Mouse (Mus musculus) hindbrain, embryonic 12.5 days (tissue): ENCODE measurements around the gene Bloc1s6. TPM values are rescaled to one million over a fixed set of nuclear protein-coding genes. Genes with fewer than 3 reads are reported as not detected.

Experiments used
- ATAC-seq: fragments of 200-750 bp; cut with Nextera tagmentation; 2 replicates; pipeline ENCODE4 v1.8.0; 2017; ENCODE audit warnings: moderate TSS enrichment; ENCODE audit not compliant: low FRiP score
- H3K27ac ChIP-seq: fragments of 300-500 bp; sonication (generic); 2 replicates; pipeline ENCODE4 v1.5.1; 2016; ENCODE audit warnings: mild to moderate bottlenecking
- H3K27me3 ChIP-seq: fragments of 300-500 bp; sonication (generic); 2 replicates; pipeline ENCODE4 v1.6.1; 2016; ENCODE audit warnings: mild to moderate bottlenecking
- H3K36me3 ChIP-seq: fragments of 300-500 bp; sonication (generic); 2 replicates; pipeline ENCODE4 v1.6.1; 2016; ENCODE audit warnings: mild to moderate bottlenecking
- H3K4me1 ChIP-seq: fragments of 300-500 bp; sonication (generic); 2 replicates; pipeline ENCODE4 v1.6.1; 2016
- H3K4me2 ChIP-seq: fragments of 300-500 bp; sonication (generic); replicated peaks from 2 replicates; pipeline ENCODE4 v1.6.1; 2016; ENCODE audit warnings: mild to moderate bottlenecking
- H3K4me3 ChIP-seq: fragments of 300-500 bp; sonication (generic); 2 replicates; pipeline ENCODE4 v1.5.1; 2016; ENCODE audit warnings: mild to moderate bottlenecking
- H3K9ac ChIP-seq: fragments of 300-500 bp; sonication (generic); 2 replicates; pipeline ENCODE4 v1.6.1; 2016; ENCODE audit warnings: mild to moderate bottlenecking, moderate library complexity
- H3K9me3 ChIP-seq: fragments of 300-500 bp; sonication (generic); replicated peaks from 2 replicates; pipeline ENCODE4 v1.6.1; 2016; ENCODE audit warnings: mild to moderate bottlenecking
- WGBS: fragments of 180-500 bp; shearing (Covaris S2); methylation state at CpG from one replicate; pipeline ENCODE4 v1.1.7; 2016; 5-methylcytosine and 5-hydroxymethylcytosine counted together
- polyA plus RNA-seq: library from polyadenylated mRNA; unstranded; fragments of >200 nt; fragmentation: Nextera tagmentation; extraction: Ambion mirVana; gene quantifications from 2 replicates; pipeline ENCODE4 v1.2.1, GENCODE M21; 2016

The Bloc1s6 gene
- polyA plus RNA-seq, 1 experiment from 2014 or later = 73.9 TPM

- WGBS = 38% methylated on average over 3 of the region's 3 CpGs
- Histone ChIP-seq H3K4me3 (peak overlapping the region; percentile 43; the same call in 1 of the 2 replicates), H3K9ac (no peak overlapping the region), H3K27ac (no peak overlapping the region), H3K36me3 (no peaks in the 10 kb centered on the region), H3K4me1 (peaks cover 8% of the 10 kb centered on the region), H3K9me3 (no peaks in the 10 kb centered on the region), H3K27me3 (peaks cover 40% of the 10 kb centered on the region), H3K4me2 (peak overlapping the region; percentile 84)
- ATAC-seq = no peak
Observed at GRCm38 (mm10) chr2:122765794-122766145, 27.5 kb downstream of the Bloc1s6 start.

GRCm38 (mm10) chr2:122771002-122771401 is 32.7 kb downstream of the Bloc1s6 start:
- Histone ChIP-seq H3K36me3 (no peaks in the 10 kb centered on the region), H3K9me3 (no peaks in the 10 kb centered on the region), H3K9ac (no peak overlapping the region), H3K4me2 (no peak overlapping the region), H3K4me3 (no peak overlapping the region), H3K4me1 (no peaks in the 10 kb centered on the region), H3K27ac (no peak overlapping the region), H3K27me3 (peaks cover 8% of the 10 kb centered on the region)
- ATAC-seq = no peak
- 90% methylated on average over 2 of the region's 2 CpGs for WGBS

GRCm38 (mm10) chr2:122772899-122773298 is 34.6 kb downstream of the Bloc1s6 start:
- Histone ChIP-seq H3K9ac (no peak overlapping the region), H3K27ac (no peak overlapping the region), H3K4me3 (no peak overlapping the region), H3K4me2 (no peak overlapping the region), H3K27me3 (no peaks in the 10 kb centered on the region), H3K4me1 (no peaks in the 10 kb centered on the region), H3K36me3 (no peaks in the 10 kb centered on the region), H3K9me3 (no peaks in the 10 kb centered on the region)
- no peak for ATAC-seq
- 91% methylated on average over 1 of the region's 1 CpGs for WGBS

GRCm38 (mm10) chr2:122775491-122775890 is 37.2 kb downstream of the Bloc1s6 start:
- no peaks in the 10 kb centered on the region for H3K27me3 ChIP-seq

GRCm38 (mm10) chr2:122776823-122777222 is 38.5 kb downstream of the Bloc1s6 start:
- Histone ChIP-seq H3K9ac (no peak overlapping the region), H3K4me3 (no peak overlapping the region), H3K4me2 (no peak overlapping the region), H3K27ac (no peak overlapping the region), H3K36me3 (no peaks in the 10 kb centered on the region), H3K4me1 (no peaks in the 10 kb centered on the region), H3K9me3 (no peaks in the 10 kb centered on the region), H3K27me3 (no peaks in the 10 kb centered on the region)
- WGBS = 79% methylated on average over 2 of the region's 2 CpGs
- ATAC-seq = no peak

More at GRCm38 (mm10) chr2:122775491-122775890, 37.2 kb downstream of the Bloc1s6 start:
- Histone ChIP-seq H3K4me3 (no peak overlapping the region), H3K27ac (no peak overlapping the region), H3K4me2 (no peak overlapping the region), H3K36me3 (no peaks in the 10 kb centered on the region), H3K9ac (no peak overlapping the region), H3K9me3 (no peaks in the 10 kb centered on the region), H3K4me1 (no peaks in the 10 kb centered on the region)
- ATAC-seq = no peak
- WGBS = 87% methylated on average over 1 of the region's 1 CpGs

GRCm38 (mm10) chr2:122779967-122780366 is 41.7 kb downstream of the Bloc1s6 start:
- H3K4me2 ChIP-seq = no peak overlapping the region
- WGBS = 65% methylated on average over 5 of the region's 5 CpGs
- no peaks in the 10 kb centered on the region for H3K27me3 ChIP-seq
- H3K9ac ChIP-seq = no peak overlapping the region
- no peak overlapping the region for H3K27ac ChIP-seq
- H3K9me3 ChIP-seq = no peaks in the 10 kb centered on the region
- no peak for ATAC-seq
- no peaks in the 10 kb centered on the region for H3K4me1 ChIP-seq
- no peak overlapping the region for H3K4me3 ChIP-seq
- no peaks in the 10 kb centered on the region for H3K36me3 ChIP-seq

- no peaks in the 10 kb centered on the region for H3K4me1 ChIP-seq
- no peak for ATAC-seq
- H3K27ac ChIP-seq = no peak overlapping the region
- H3K4me2 ChIP-seq = no peak overlapping the region
- no peak overlapping the region for H3K9ac ChIP-seq
- no peaks in the 10 kb centered on the region for H3K36me3 ChIP-seq
- no peaks in the 10 kb centered on the region for H3K9me3 ChIP-seq
- no peaks in the 10 kb centered on the region for H3K27me3 ChIP-seq
- no peak overlapping the region for H3K4me3 ChIP-seq
- 69% methylated on average over 3 of the region's 3 CpGs for WGBS
Observed at GRCm38 (mm10) chr2:122780447-122780846, 42.1 kb downstream of the Bloc1s6 start.

GRCm38 (mm10) chr2:122781590-122782356 is 43.5 kb downstream of the Bloc1s6 start:
- no peaks in the 10 kb centered on the region for H3K4me1 ChIP-seq

GRCm38 (mm10) chr2:122783730-122784129 is 45.4 kb downstream of the Bloc1s6 start:
- WGBS = 98% methylated on average over 2 of the region's 2 CpGs
- no peak for ATAC-seq
- Histone ChIP-seq H3K4me3 (no peak overlapping the region), H3K27me3 (no peaks in the 10 kb centered on the region), H3K9ac (no peak overlapping the region), H3K36me3 (no peaks in the 10 kb centered on the region), H3K9me3 (no peaks in the 10 kb centered on the region), H3K27ac (no peak overlapping the region), H3K4me1 (no peaks in the 10 kb centered on the region), H3K4me2 (no peak overlapping the region)

More at GRCm38 (mm10) chr2:122781590-122782356, 43.5 kb downstream of the Bloc1s6 start:
- Histone ChIP-seq H3K36me3 (no peaks in the 10 kb centered on the region), H3K4me3 (no peak overlapping the region), H3K27me3 (no peaks in the 10 kb centered on the region), H3K9me3 (no peaks in the 10 kb centered on the region), H3K27ac (no peak overlapping the region), H3K4me2 (no peak overlapping the region), H3K9ac (no peak overlapping the region)
- ATAC-seq = no peak
- 80% methylated on average over 8 of the region's 8 CpGs for WGBS

GRCm38 (mm10) chr2:122784701-122785100 is 46.4 kb downstream of the Bloc1s6 start:
- Histone ChIP-seq H3K9ac (no peak overlapping the region), H3K36me3 (no peaks in the 10 kb centered on the region), H3K4me2 (no peak overlapping the region), H3K27ac (no peak overlapping the region), H3K4me1 (no peaks in the 10 kb centered on the region), H3K4me3 (no peak overlapping the region), H3K27me3 (no peaks in the 10 kb centered on the region), H3K9me3 (no peaks in the 10 kb centered on the region)
- 90% methylated on average over 3 of the region's 3 CpGs for WGBS
- ATAC-seq = no peak

GRCm38 (mm10) chr2:122786167-122786566 is 47.9 kb downstream of the Bloc1s6 start:
- H3K9ac ChIP-seq = no peak overlapping the region
- no peaks in the 10 kb centered on the region for H3K27me3 ChIP-seq
- 82% methylated on average over 2 of the region's 2 CpGs for WGBS
- H3K4me1 ChIP-seq = no peaks in the 10 kb centered on the region
- no peak overlapping the region for H3K4me3 ChIP-seq
- H3K4me2 ChIP-seq = no peak overlapping the region
- no peak for ATAC-seq
- H3K9me3 ChIP-seq = no peaks in the 10 kb centered on the region
- no peaks in the 10 kb centered on the region for H3K36me3 ChIP-seq
- no peak overlapping the region for H3K27ac ChIP-seq

GRCm38 (mm10) chr2:122789311-122789710 is 51.0 kb downstream of the Bloc1s6 start:
- Histone ChIP-seq H3K27ac (no peak overlapping the region), H3K9me3 (no peaks in the 10 kb centered on the region), H3K4me2 (no peak overlapping the region), H3K9ac (no peak overlapping the region), H3K27me3 (no peaks in the 10 kb centered on the region), H3K4me1 (no peaks in the 10 kb centered on the region), H3K4me3 (no peak overlapping the region), H3K36me3 (no peaks in the 10 kb centered on the region)
- 88% methylated on average over 7 of the region's 7 CpGs for WGBS
- ATAC-seq = no peak

- ATAC-seq = no peak
- Histone ChIP-seq H3K4me2 (no peak overlapping the region), H3K27me3 (no peaks in the 10 kb centered on the region), H3K27ac (no peak overlapping the region), H3K36me3 (no peaks in the 10 kb centered on the region), H3K4me1 (no peaks in the 10 kb centered on the region), H3K9me3 (no peaks in the 10 kb centered on the region), H3K9ac (no peak overlapping the region), H3K4me3 (no peak overlapping the region)
- WGBS = 75% methylated on average over 6 of the region's 6 CpGs
Observed at GRCm38 (mm10) chr2:122789730-122790129, 51.4 kb downstream of the Bloc1s6 start.
